Mouse (Mus musculus) heart, adult 8-10 months (tissue): ENCODE measurements at regions not wholly inside any gene's neighbourhood (a gene's known extent, or its start where the extent isn't known, plus 50 kb on each side); places are given as distances from the start of the nearest gene placed in this dataset.

Source experiments
- DNase-seq: peaks from one replicate; pipeline ENCODE4 v3.0.0; 2022; ENCODE audit warnings: low spot score

DNA sequence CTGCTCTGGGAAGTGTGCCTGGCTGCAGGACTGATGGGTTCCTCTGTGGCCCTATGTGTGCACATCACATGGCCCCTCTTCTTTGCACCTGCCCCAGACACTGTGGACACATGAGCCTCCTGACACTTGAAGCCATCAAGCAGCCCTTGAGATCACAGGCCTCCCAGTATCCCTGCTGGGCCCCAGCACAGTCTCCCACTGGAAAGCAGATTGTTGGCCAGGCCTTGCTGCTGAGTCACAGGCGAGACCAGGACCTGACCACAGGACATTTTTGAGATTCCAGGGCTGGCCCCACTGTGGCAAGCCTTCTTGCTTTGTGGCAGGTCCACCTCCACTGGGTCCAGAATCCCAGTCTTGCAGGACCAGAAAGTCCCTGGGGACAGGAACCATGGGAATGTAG lies 105.5 kb upstream of the Ccnd1 start:
- no peak for DNase-seq

DNA sequence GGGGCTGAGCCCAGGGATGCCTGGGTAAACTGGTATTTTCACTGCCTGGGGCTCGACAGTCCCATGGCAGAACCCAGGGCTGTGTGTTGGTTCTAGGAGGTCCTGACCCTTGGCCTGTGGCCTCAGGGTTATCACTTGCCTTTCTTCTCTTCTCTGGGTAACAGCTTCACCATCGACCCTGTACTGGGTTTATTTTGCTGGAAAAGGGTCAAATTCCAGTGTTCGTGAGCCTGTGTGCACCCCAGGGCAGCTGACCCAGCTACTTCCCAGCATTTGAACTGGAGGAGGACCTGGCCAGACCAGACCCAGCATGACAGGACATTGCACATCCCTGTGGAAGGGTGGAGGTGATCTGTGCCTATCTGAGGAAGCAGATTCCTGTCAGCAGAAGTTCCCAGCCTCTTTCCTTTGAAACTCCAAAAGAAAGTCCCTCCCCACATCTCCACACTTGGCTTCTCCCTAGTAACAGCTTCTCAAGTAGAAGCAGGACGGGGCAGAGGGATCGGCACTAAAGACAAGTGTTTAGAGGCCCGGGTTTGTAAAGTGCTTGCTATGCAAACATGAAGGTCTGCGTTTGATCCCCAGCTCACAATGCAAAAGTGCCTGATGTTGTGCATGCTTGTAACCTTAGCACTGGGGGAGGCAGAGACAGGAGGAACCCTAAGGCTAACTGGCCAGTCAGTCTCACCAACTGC lies 103.9 kb upstream of the Ccnd1 start:
- DNase-seq = no peak

DNA sequence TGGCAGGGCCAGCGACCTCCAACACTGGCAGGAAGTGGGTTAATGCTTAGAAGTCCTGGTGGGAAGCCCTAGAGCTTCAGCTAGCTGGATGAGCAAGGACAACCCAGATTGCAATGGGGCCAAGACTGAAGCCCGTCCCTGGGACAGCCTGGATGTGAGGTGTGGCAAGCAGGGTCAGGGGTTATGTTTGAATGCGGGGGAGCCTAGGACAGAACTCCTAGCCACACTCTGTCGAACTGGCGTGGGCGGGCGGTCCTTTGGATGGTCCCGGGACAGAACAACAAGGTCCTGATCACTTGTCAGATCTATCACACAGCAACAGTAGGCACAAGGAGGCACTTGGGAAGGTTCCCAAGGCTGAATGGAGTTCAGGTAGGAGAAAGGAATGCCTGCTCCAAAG lies 101.1 kb upstream of the Ccnd1 start:
- DNase-seq = no peak

DNA sequence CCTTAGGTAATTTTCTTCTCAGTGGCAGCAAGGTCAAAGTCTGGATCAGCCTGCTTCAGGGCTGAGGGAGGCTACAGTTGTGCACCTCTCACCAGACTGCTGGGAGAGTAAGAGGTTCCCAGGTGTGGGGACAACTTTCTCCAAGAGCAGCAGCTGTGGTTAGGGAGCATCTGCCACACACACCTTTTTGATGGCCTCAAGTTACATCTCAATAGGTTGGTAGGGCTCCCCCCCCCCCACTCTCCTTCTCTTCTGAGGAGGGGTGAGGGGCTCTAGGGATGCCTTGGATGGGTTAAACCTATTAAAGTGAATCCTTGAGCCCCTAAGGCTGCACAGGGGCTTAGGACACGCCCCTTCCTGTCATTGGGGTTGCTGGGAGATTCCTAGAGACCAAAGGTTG lies 94.7 kb upstream of the Ccnd1 start:
- no peak for DNase-seq

DNA sequence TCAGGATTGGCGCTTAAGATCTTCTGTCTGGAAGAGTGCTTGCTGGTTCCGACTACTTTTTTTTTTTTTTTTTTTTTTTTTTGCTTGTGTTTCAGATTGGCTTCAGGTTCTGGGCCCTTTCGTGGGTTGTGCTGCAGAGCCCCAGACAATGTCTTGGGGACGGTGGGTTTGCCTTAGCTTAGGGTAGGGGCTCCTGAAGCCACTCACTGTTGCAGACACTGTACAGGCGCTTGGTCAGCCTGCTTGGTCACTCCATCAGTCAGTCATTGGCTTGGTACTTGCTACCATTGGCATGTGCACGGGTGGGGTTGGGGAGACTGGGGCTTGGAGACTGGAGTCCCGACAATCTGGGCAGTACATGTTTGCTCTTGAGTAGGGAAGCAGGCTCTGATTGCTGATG lies 91.5 kb upstream of the Ccnd1 start:
- no peak for DNase-seq

DNA sequence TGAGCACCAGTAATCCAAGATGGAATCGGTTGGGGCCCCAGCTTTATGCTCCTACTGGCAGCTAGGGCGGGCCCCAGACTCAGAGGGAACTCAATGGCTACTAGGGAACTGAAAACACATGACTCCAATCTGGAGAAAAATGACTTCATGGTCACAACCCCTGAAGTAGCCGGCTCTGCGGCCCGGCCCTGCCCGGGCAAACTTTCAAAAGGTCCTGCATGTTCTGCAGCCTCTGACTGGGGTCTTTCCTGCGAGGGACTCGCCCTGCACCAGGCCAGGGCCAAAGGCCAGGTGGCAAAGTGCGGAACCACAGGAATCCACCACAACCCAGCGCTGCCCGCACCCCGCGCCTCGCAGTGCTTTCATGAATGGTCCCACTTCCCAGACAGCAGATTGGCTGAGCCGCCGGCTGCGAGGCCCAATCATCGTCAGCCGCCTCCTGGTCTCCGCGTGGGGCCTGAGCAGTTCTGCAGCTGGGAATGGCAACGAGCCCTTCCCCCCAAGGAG lies 91.0 kb upstream of the Ccnd1 start:
- peak; percentile 90 for DNase-seq

DNA sequence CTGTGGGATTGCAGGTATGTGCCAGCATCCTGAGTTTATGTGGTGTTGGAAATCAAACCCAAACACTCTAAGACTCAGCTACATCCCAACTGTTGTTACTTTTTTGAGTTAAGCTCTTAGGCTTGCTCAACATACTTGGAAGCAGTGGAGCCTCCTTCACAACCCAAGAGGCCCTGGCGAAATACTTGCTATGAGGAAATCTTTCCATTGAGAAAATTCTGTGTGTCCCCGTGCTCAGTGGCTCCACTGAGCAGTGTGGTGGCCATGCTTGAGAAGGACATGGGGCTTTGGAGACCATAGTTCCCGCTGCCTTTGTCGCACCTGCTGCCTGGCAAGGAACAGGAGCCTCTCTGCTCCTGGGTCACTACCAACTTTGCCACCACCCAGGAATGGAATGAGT lies 89.9 kb upstream of the Ccnd1 start:
- DNase-seq = no peak

DNA sequence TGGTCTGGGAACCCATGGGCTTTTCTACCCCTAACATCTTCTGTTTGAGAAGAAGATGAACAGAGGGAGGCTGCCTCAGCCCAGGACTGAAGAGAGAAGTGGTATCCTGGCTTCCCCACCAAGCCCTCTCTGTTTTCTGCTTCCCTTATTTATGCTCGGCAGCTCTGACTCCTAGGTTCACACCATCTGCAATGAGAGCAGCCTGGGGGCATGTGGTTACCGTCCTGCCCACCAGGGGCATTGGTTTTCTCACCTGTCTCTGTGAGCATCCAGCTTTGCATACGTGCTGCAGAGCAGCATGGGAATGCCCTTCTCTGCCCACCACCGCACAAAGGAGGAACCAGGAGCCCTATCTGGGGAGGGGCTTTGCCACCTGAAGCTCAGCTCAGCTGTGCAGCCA lies 89.4 kb upstream of the Ccnd1 start:
- no peak for DNase-seq

DNA sequence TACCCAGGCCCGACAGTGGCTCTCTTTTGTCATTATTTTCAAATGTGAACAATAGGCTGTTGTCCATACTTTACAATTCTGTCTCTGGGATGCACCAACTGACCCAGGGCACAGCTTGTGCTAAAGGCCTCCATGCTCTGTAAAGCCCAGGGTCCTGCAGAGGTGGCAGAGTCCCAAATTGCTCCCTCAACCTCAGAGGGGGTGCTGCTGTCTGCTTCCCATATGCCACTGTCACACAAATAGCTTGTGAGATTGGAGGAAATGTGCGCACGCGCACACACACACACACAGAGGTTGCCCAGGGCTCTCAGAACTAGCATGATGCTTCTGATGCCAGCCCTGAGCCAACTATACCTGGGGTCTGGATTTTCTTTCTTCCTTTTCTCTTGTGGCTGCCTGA lies 87.3 kb upstream of the Ccnd1 start:
- no peak for DNase-seq

DNA sequence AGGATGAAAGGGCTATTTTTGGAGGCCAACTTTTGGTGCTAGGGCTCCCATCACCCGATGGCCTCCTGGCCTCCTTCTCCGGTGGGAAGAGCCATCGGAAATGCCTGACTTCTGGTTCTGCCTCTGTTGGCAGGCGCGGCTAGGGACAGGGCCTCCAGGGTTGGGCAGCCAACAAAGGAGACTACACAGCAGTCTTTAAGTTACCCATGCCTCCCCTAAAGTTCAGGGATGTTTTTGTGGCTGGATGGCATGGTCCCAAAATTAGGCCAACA lies 86.2 kb upstream of the Ccnd1 start:
- peak; percentile 53 for DNase-seq

DNA sequence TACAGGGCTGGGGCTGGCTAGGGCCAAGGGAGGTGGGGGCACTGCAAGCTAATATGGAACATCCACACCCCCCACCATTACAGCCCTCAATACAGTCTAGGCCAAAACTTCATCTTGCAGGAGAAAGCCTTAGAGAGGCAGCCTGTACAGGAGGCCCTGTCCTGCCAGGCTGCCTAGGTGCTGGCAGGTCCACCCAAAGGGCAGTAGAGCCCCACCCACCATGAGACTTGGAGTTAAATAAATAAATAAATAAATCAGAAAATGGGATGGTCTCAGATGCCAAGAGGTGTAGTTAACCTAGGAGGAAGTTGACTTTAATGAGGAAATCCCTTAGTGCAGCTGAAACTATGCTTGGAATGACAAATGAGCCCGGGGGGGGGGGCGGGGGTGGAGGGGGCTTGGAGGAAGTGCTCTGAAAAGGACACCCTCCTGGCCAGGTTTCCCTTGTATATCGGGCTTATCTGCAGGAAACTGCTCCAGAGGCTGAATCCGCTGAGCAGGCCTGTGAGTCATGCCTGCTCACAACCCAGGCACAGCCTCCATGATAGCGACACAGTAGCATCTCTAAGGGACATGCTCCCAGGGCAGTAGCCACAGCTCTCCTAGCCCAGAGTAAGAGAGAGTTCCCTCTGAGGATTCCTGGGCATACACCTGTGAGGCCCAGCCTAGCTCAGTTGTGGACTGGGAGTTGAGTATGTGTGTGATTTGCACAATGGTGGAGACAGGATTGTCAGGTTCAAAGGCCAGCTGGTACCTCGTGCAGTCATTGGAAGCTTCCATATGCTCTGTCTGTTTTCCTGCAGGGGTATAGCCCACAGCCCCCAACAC lies 85.7 kb upstream of the Ccnd1 start:
- peak; percentile 65 for DNase-seq

DNA sequence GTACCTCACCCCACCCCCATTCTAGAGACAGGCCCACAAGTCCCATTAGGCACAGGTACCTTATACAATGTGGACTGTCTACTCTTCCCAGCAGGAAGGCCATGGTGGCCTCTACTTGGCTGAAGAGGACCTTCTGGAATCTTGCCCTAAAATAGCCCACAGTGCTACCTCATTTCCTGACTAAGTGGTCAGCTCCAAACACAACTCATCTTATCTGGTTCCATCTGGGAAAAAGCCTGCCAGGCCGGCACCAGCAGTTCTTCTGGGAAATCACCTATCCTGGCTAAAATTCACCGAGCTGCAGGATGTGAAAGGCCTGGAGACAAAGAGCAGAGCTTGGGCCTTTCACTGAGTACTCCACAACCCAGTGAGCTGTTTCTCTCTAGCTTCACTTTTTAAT lies 84.9 kb upstream of the Ccnd1 start:
- peak; percentile 46 for DNase-seq

DNA sequence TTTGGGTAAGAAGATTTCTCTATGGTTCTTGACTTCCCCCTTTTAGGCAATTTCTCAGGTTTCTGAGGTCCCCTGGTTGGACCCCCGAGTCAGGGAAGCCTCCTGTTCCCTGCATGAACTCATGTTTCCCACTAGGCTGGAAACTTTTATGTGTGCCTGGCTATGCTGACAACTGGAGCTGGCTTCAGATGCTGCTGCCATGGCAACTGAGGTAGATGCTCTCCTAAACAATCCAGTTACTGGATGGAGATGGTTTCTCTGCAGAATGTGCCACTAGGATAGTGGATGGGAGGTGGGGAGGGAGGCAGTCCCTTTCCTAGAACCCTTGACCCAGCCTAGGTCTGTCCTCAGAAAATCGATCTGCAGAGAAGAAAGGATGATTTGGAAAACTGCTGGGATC lies 79.4 kb upstream of the Ccnd1 start:
- no peak for DNase-seq

DNA sequence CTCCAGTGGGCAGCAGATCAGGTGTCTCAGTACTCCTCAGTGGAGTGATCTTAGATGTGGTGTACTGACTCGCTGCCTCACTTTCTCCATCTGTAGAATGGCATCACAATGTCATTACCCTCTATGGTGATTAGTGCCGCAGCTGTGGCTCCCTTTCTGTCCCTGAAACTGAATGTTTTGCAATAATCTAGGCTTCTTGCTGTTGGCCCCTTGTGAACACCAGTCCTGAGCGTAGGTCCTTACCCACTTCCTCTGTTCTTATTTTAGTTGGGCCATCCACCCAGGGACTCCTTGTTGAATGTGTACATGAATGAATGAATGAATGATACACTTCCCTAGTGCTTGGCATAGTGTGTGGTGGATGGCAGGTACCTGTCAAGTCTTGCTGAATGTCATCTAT lies 78.4 kb upstream of the Ccnd1 start:
- DNase-seq = no peak

DNA sequence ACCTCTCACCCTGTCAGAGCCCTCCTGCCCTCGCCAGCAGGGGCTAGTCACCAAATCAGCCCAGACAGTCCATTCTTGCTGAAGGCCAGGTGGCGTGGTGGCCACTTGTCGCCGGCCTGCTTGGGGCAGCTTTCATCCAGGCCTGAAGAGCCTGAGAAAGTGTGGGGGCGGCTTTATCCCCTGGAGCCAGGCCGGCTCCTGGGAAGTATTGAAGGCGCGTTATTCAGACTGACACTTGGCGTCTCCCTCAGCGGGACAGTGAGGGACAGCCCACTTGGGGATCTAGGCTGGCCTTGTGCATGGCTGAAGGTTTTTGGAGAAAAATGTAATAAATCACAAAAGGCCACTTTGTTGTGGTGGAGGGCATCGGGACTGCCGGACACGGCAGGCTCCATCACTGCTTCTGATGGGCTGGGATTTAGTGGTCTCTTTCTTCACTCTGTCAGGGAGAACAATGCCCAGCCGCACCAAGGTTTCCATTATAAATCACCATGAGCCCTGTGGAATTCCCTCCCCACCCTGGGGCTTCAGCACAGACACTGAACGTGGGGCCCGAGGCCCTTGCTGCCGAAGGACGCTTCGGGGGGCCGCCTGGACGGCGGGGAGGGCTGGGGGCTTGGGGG lies 75.8 kb upstream of the Ccnd1 start:
- DNase-seq = no peak

DNA sequence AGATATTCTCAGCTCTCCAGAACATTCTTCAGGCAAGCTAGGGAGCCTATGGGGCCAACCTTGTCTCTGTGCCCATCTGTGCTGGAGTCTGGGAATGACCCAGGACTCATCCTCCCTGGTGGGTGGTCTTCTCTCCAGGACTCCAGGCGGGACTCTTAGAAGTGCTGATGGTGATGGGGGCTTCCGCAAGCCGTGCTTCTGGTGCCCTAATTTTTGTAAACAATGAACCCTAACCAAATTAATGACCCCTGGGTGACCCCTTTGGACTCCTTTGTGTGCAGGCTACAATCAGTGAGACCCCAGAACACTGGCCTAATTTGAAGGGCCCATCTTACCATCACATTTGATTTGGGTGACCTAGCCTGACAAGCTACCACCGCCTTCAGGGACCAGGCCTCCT lies 71.0 kb upstream of the Ccnd1 start:
- DNase-seq = no peak

DNA sequence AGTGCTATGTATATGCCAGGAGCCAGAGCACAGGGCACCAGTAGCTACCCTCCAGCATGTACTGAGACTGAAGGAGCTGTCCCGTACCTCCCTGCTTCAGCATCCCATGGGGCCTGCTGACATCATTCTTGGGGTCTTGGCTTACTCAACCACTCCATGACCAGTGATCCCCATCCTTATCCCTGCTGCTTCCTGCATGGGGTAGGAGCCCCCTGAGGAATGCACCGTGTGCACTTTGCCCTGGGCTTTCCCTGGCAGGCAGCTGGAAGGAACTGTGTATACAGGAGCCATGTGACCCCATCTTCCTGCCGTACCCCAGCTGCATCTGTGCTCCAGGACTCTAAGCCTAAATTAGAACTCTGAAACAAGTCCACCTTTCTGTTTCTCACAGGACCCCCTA lies 70.3 kb upstream of the Ccnd1 start:
- DNase-seq = no peak

DNA sequence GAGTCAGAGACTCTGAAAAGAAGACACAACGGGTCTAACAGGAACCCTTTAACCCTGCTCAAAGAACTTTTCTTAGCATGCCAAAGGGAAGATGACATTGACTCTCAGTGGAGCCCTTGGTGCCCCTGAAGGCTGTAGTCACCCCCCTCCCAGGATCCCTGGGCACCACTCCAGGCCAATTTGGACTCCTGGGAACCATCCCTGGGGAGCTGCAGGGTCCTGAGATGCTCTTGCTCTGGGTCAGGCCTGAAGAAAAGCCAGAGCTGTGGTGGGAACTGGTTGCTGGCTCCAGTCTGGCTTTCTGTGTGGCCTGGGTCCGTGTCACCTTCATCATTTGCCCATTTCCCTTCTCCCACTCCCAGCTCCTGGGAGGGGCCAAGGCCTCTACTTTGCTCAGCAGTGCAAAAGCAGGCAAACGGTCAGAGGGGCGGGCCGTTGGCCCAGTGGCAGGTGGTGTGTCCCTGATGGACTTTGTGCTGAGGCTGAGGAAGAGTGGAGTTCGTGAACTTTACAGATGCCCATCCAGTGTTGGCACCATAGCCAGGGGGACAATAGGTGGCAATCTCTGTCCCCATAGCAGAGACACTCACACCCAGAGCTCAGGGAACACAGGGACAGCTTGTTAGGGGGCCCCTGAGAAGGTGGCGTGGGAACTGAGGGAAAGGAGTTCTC lies 69.1 kb upstream of the Ccnd1 start:
- no peak for DNase-seq

DNA sequence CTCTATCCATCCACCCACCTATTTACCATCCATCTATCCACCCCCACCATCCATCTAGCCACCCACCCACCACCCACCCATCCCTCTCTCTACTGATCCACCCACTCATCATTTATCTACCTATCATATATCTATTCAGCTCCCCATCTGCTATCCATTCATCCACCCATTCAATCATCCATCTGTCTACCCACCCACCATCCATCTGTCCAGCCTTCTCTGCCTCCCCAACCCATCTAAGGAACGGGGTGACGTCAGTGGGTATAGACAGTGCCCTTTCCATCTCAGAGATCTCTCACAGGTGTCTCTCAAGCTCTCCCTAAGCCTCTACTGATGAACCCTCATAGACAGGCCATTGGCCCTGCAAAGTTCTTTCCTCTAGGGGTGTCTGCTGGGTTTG lies 67.5 kb upstream of the Ccnd1 start:
- DNase-seq = no peak

DNA sequence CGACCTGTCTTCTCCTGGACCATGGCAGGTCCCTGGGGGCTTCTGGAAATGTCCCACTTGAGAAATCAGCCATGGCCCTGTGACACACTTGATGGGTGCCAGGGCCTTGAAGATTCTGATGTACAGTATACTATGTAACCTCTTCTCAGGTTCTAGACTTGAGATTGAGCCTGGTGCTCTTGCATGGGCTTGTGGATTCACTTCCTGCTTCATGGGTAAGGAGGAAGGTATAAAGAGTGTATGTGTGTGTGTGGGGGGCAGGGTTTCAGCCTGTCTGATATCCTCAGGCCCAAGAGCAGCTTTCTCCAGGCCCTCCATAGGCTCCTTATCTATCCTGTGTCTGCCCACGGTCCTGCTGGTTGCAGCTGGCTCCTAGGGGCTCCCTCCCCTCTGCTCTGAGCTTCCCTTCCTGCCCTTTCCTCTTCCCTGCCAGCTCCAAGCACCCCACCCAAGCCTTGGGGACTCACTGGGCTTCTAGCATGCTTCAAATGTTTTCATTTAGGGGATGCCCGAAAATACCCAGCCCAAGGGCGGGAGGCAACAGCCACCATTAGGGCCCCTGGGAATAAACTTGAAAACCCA lies 61.9 kb upstream of the Ccnd1 start:
- DNase-seq = no peak

DNA sequence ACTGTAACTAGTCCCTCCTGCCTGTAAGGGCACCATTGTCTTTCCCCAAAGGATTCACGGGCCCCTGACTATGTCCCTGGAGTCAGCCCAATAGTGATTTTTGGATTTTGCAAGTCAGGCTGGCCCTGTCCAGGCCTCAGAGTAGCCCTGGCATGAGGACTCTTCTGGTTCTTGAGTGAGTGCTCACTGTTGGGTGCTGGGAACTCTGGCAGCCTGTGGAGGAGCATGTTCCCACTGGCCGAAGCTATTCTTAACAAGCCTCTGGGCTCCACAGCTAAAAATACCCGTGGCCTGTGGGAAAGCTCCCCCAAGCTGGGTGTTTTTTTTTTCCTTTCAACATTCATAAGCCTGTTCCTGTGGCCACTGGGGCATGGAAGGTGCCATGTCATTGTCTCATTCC lies 60.0 kb upstream of the Ccnd1 start:
- peak; percentile 49 for DNase-seq

DNA sequence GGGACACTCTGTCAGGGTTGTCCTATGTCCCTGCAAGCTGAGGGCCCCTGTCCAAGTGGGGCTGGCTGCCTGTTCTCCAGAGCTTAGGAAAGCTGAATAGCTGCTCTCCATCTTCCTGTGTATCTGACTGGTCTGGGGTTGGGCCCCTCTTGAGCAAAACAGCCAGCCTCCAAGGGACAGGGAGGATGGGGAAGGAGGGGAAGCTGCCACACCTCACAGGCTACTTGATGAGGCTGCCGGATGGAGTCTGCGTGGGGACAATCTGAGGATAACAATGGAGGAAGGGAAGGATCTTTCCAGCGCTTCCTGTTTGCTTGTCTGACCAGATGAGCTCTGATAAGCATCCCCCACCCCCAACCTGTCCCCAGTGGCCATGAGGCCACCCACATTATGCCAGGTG lies 57.1 kb upstream of the Ccnd1 start:
- DNase-seq = peak; percentile 69
